Mouse (Mus musculus): ENCODE measurements at regions not wholly inside any gene's neighbourhood (a gene's known extent, or its start where the extent isn't known, plus 50 kb on each side); places are given as distances from the start of the nearest gene placed in this dataset.

DNA sequence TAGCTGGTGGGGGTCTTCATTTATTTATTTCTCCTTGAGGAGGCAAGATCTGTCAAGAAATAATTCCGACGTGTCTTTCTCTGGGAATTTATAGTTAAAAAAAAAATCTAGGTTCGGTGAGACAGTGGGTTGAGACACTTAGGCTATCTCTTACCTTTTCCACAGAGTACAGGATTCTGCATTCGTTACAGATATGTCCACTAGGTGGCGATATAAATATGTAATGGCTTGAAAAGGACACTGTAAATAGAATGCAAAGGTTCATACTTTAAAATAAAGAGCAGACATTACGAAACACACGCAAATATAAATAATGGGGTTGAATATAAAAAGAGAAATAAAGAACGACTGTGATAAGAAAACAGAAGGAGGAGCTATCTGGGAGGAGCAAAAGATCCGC lies 517.5 kb downstream of the Cps1 start:
- DNase-seq (ENCODE audit: low spot score in 2 of 2) = peak in 1 of 2 experiments; percentile 10

DNA sequence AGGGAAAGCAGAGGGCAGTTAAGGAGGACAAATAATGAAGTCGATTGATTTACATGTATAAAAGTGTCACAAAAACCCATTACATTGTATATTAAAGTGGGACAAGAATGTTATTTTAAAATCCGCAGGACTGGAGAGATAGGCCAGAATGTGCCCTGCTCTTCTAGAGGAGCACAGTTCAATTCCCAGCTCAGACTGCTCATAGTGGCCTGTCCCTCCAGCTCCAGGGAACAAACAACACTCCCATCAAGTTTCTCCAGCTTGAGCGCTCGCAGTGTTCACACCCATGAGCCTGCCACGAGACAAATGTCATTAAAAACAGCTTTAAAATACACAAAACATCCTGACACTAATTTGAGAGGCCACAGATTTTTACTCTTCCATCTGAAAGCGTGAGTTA lies 517.9 kb downstream of the Cps1 start:
- no peak for DNase-seq (ENCODE audit: low spot score in 2 of 2)

- no peak for DNase-seq (ENCODE audit: low spot score in 2 of 2)
These were observed 520.8 kb downstream of the Cps1 start for GRCm38 (mm10) chr1:67643627-67644026.
